ENCODE assay signal across 23 mouse cellular contexts in the genomic region with DNA sequence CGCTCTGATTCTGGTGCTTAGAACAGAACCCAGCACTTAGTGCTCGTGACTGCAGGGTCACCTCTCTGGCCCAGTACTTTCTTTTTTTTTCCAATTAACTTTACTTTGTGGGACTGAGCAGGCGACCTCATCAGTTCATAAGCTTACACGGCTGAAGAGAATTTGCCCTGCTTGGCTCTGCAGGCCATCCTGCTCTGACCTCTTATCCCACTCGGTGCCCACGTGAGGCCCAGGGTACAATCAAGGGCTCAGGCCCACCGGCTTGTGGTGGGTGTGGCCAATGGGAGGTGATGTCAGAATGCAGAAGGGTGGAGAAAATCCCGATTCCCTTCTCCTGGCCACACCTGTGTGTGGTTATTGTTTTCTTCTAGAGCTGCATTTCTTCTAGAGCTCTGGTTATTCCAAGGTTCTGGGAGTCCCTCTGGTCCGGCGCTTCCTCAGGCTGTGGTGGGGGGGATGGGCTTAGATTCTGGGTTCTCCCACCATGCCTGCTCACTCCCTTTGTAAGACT.
DNase-seq lines count a peak whose midpoint lies in the region; ATAC-seq lines count a peak whose summit lies in the region.
"Had no signal": no experiment of that assay in that cellular context is flagged by ENCODE, and none has a peak within 500 bp of the region (broad histone marks: within the 10 kb centered on the region; RNA-seq: fewer than 3 reads in every experiment).

No protein-coding gene starts in this region.

- no peak for DNase-seq in embryonic facial prominence, embryonic 11.5 days (ENCODE audit: low spot score)
- DNase-seq in embryonic facial prominence, embryonic 10.5 days (ENCODE audit: low spot score): no peak
- DNase-seq in hindbrain, embryonic 14.5 days (ENCODE audit: low spot score): no peak
- no peak for DNase-seq in midbrain, embryonic 14.5 days
- DNase-seq in retina, embryonic 14.5 days (ENCODE audit: low spot score): peak; percentile 21
- DNase-seq in left cerebral cortex, postnatal 25 days (ENCODE audit: low spot score in 2 of 2): no peak
- DNase-seq: cerebellum, adult 11 months; cerebellum, adult 9-11 months; heart, postnatal 36 days; kidney, postnatal 36 days; layer of hippocampus, postnatal 36 days; liver, postnatal 0 days; right cerebral cortex, postnatal 14 days; thymus, postnatal 25 days had no signal

- H3K9ac ChIP-seq in embryonic facial prominence, embryonic 11.5 days (replicated peaks; ENCODE audit: low read length): no peak overlapping the region
- H3K9ac ChIP-seq in hindbrain, embryonic 12.5 days: no peak overlapping the region
- no peak overlapping the region for H3K9ac ChIP-seq in hindbrain, embryonic 14.5 days
- no peak overlapping the region for H3K9ac ChIP-seq in midbrain, embryonic 13.5 days (replicated peaks)
- H3K9ac ChIP-seq in midbrain, embryonic 14.5 days (replicated peaks; ENCODE audit: low read length): no peak overlapping the region
- H3K9ac ChIP-seq: intestine, embryonic 15.5 days; limb, embryonic 12.5 days; liver, postnatal 0 days; midbrain, embryonic 12.5 days had no signal

- intact Hi-C loops in left cerebral cortex, postnatal 25 days (cut with DNase I): no loop called here

- no peak overlapping the region for H3K4me2 ChIP-seq in embryonic facial prominence, embryonic 11.5 days (ENCODE audit: low read depth, low read length)
- H3K4me2 ChIP-seq in hindbrain, embryonic 12.5 days (replicated peaks): no peak overlapping the region
- no peak overlapping the region for H3K4me2 ChIP-seq in hindbrain, embryonic 14.5 days (replicated peaks)
- no peak overlapping the region for H3K4me2 ChIP-seq in midbrain, embryonic 13.5 days (replicated peaks)
- H3K4me2 ChIP-seq in midbrain, embryonic 14.5 days (ENCODE audit: low read length): no peak overlapping the region
- H3K4me2 ChIP-seq: intestine, embryonic 15.5 days; limb, embryonic 12.5 days; liver, embryonic 11.5 days; midbrain, embryonic 12.5 days had no signal

- 61% methylated on average over 10 of the region's 10 CpGs for WGBS in embryonic facial prominence, embryonic 11.5 days
- 76% methylated on average over 10 of the region's 10 CpGs for WGBS in embryonic facial prominence, embryonic 10.5 days
- WGBS in hindbrain, embryonic 12.5 days: 76% methylated on average over 10 of the region's 10 CpGs
- whole genome bisulfite sequencing in hindbrain, embryonic 14.5 days: 74% methylated on average over 10 of the region's 10 CpGs
- WGBS in midbrain, embryonic 13.5 days: 70% methylated on average over 10 of the region's 10 CpGs
- whole genome bisulfite sequencing in midbrain, embryonic 14.5 days: 69% methylated on average over 10 of the region's 10 CpGs

- no peaks in the 10 kb centered on the region for H3K9me3 ChIP-seq in embryonic facial prominence, embryonic 11.5 days (replicated peaks; ENCODE audit: control insufficient read depth, low read length)
- H3K9me3 ChIP-seq in embryonic facial prominence, embryonic 10.5 days: no peaks in the 10 kb centered on the region
- H3K9me3 ChIP-seq in hindbrain, embryonic 12.5 days (replicated peaks): no peaks in the 10 kb centered on the region
- no peaks in the 10 kb centered on the region for H3K9me3 ChIP-seq in hindbrain, embryonic 14.5 days (ENCODE audit: control insufficient read depth, low read length)
- no peaks in the 10 kb centered on the region for H3K9me3 ChIP-seq in midbrain, embryonic 13.5 days
- no peaks in the 10 kb centered on the region for H3K9me3 ChIP-seq in midbrain, embryonic 14.5 days (ENCODE audit: control insufficient read depth, low read length)
- H3K9me3 ChIP-seq: forebrain, embryonic 10.5 days; intestine, embryonic 15.5 days; limb, embryonic 12.5 days; midbrain, embryonic 12.5 days had no signal

- 0 out of 2 replicates have a peak, but pooled peaks have one; percentile 56 for ATAC-seq in embryonic facial prominence, embryonic 11.5 days (replicated peaks; ENCODE audit: insufficient number of reproducible peaks, low FRiP score, low TSS enrichment, low read depth)
- ATAC-seq in hindbrain, embryonic 12.5 days (ENCODE audit: low FRiP score): 0 out of 2 replicates have a peak, but pooled peaks have one; percentile 19
- ATAC-seq in hindbrain, embryonic 14.5 days (ENCODE audit: low FRiP score): no peak
- ATAC-seq in midbrain, embryonic 13.5 days: peak; percentile 66; the same call in 1 of the 2 replicates
- no peak for ATAC-seq in midbrain, embryonic 14.5 days (ENCODE audit: low FRiP score, low TSS enrichment)
- ATAC-seq: intestine, embryonic 15.5 days; liver, postnatal 0 days; lung, postnatal 0 days had no signal

- no peaks in the 10 kb centered on the region for H3K27me3 ChIP-seq in embryonic facial prominence, embryonic 11.5 days (ENCODE audit: control insufficient read depth, insufficient read depth, low read length)
- no peaks in the 10 kb centered on the region for H3K27me3 ChIP-seq in embryonic facial prominence, embryonic 10.5 days (replicated peaks; ENCODE audit: low read depth, poor library complexity, severe bottlenecking)
- H3K27me3 ChIP-seq in hindbrain, embryonic 12.5 days: no peaks in the 10 kb centered on the region
- no peaks in the 10 kb centered on the region for H3K27me3 ChIP-seq in hindbrain, embryonic 14.5 days (ENCODE audit: control insufficient read depth, insufficient read depth, low read length)
- H3K27me3 ChIP-seq in midbrain, embryonic 13.5 days: no peaks in the 10 kb centered on the region
- H3K27me3 ChIP-seq in midbrain, embryonic 14.5 days (ENCODE audit: control insufficient read depth, insufficient read depth, low read length): no peaks in the 10 kb centered on the region
- H3K27me3 ChIP-seq: intestine, embryonic 15.5 days; limb, embryonic 12.5 days; midbrain, embryonic 12.5 days had no signal

- H3K27ac ChIP-seq in embryonic facial prominence, embryonic 11.5 days (replicated peaks; ENCODE audit: low read depth, low read length): no peak overlapping the region
- no peak overlapping the region for H3K27ac ChIP-seq in embryonic facial prominence, embryonic 10.5 days (replicated peaks)
- no peak overlapping the region for H3K27ac ChIP-seq in hindbrain, embryonic 12.5 days
- no peak overlapping the region for H3K27ac ChIP-seq in hindbrain, embryonic 14.5 days
- no peak overlapping the region for H3K27ac ChIP-seq in midbrain, embryonic 13.5 days
- H3K27ac ChIP-seq in midbrain, embryonic 14.5 days (replicated peaks; ENCODE audit: low read depth, low read length): no peak overlapping the region
- H3K27ac ChIP-seq: forebrain, embryonic 10.5 days; intestine, embryonic 15.5 days; limb, embryonic 12.5 days; macrophage; midbrain, embryonic 12.5 days had no signal

- H3K4me3 ChIP-seq in embryonic facial prominence, embryonic 11.5 days (ENCODE audit: low read depth, low read length): no peak overlapping the region
- no peak overlapping the region for H3K4me3 ChIP-seq in embryonic facial prominence, embryonic 10.5 days
- H3K4me3 ChIP-seq in hindbrain, embryonic 12.5 days: no peak overlapping the region
- no peak overlapping the region for H3K4me3 ChIP-seq in hindbrain, embryonic 14.5 days (replicated peaks; ENCODE audit: low read length)
- no peak overlapping the region for H3K4me3 ChIP-seq in midbrain, embryonic 13.5 days (replicated peaks)
- no peak overlapping the region for H3K4me3 ChIP-seq in midbrain, embryonic 14.5 days (replicated peaks; ENCODE audit: low read depth, low read length)
- H3K4me3 ChIP-seq: forebrain, embryonic 10.5 days; intestine, embryonic 15.5 days; limb, embryonic 12.5 days; midbrain, embryonic 12.5 days had no signal

- H3K4me1 ChIP-seq in embryonic facial prominence, embryonic 11.5 days (ENCODE audit: control insufficient read depth, insufficient read depth, low read length): no peaks in the 10 kb centered on the region
- H3K4me1 ChIP-seq in embryonic facial prominence, embryonic 10.5 days: no peaks in the 10 kb centered on the region
- H3K4me1 ChIP-seq in hindbrain, embryonic 12.5 days: no peaks in the 10 kb centered on the region
- no peaks in the 10 kb centered on the region for H3K4me1 ChIP-seq in hindbrain, embryonic 14.5 days (replicated peaks; ENCODE audit: control insufficient read depth, insufficient read depth, low read length)
- no peaks in the 10 kb centered on the region for H3K4me1 ChIP-seq in midbrain, embryonic 13.5 days (replicated peaks)
- no peaks in the 10 kb centered on the region for H3K4me1 ChIP-seq in midbrain, embryonic 14.5 days (ENCODE audit: control insufficient read depth, insufficient read depth, low read length)
- H3K4me1 ChIP-seq: intestine, embryonic 15.5 days; limb, embryonic 12.5 days; midbrain, embryonic 12.5 days had no signal

- H3K36me3 ChIP-seq in embryonic facial prominence, embryonic 11.5 days (replicated peaks; ENCODE audit: control insufficient read depth, insufficient read depth, low read depth, low read length): no peaks in the 10 kb centered on the region
- peaks cover 17% of the 10 kb centered on the region for H3K36me3 ChIP-seq in embryonic facial prominence, embryonic 10.5 days (replicated peaks)
- H3K36me3 ChIP-seq in hindbrain, embryonic 12.5 days: no peaks in the 10 kb centered on the region
- H3K36me3 ChIP-seq in hindbrain, embryonic 14.5 days (replicated peaks; ENCODE audit: control insufficient read depth, insufficient read depth): peaks cover 5% of the 10 kb centered on the region; the same call in 1 of the 2 replicates
- peaks cover under 1% of the 10 kb centered on the region; the same call in 1 of the 2 replicates for H3K36me3 ChIP-seq in midbrain, embryonic 13.5 days
- 0 out of 2 replicates have a peak, but pooled peaks cover 3% of the 10 kb centered on the region for H3K36me3 ChIP-seq in midbrain, embryonic 14.5 days (ENCODE audit: control insufficient read depth, insufficient read depth, low read length)
- H3K36me3 ChIP-seq: intestine, embryonic 15.5 days had no signal

Comparison
In these comparisons a context has a peak if more than half of its experiments do, and no peak if none do; other contexts are left out.
1. ATAC-seq: peak in embryonic facial prominence, embryonic 11.5 days (single experiment), hindbrain, embryonic 12.5 days (single experiment) and midbrain, embryonic 13.5 days (single experiment); none in hindbrain, embryonic 14.5 days (single experiment) and midbrain, embryonic 14.5 days (single experiment).